Mouse (Mus musculus): ENCODE data around the gene Ghrh.

- TF ChIP-seq CTCF (IDR thresholded peaks at IDR 0.05; ENCODE audit: low read depth) (peak; percentile 85), EP300 (optimal IDR thresholded peaks at IDR 0.05) (no peak)
Measured at GRCm38 (mm10) chr2:157287542-157287941, 59.8 kb downstream of the Ghrh start.

Measured in stomach, postnatal 0 days (tissue).